Mouse (Mus musculus) thymus, adult 18-20 months (tissue): ENCODE measurements around the gene Bud13.
"Not testable (repeated sequence)": the region's sequence is repeated elsewhere in the genome, so short reads cannot be mapped to it uniquely, and the experiment has no call there.

Experiments used
- DNase-seq, 2 experiments: peaks; one replicate each; pipeline ENCODE4 v3.0.0; 2022; ENCODE audit warnings: mixed read lengths in 2 of 2

Bud13 gene

GRCm38 (mm10) chr9:46309121-46309520 is 26.3 kb downstream of the Bud13 start:
- DNase-seq = no peak

GRCm38 (mm10) chr9:46314507-46314906 is 31.7 kb downstream of the Bud13 start:
- DNase-seq = peak; percentile 35 to 38

- no peak for DNase-seq
Measured at GRCm38 (mm10) chr9:46314921-46315320, 32.1 kb downstream of the Bud13 start.

- no peak for DNase-seq
Measured at GRCm38 (mm10) chr9:46315807-46316365, 33.1 kb downstream of the Bud13 start.

GRCm38 (mm10) chr9:46316388-46316787 is 33.6 kb downstream of the Bud13 start:
- no peak for DNase-seq

GRCm38 (mm10) chr9:46316909-46317308 is 34.1 kb downstream of the Bud13 start:
- DNase-seq = no peak

- DNase-seq = no peak
Measured at GRCm38 (mm10) chr9:46317957-46318356, 35.1 kb downstream of the Bud13 start.

- not testable (repeated sequence) for DNase-seq
Measured at GRCm38 (mm10) chr9:46319886-46320285, 37.1 kb downstream of the Bud13 start, which contains the start of gene 4931429L15Rik. Gene 4931429L15Rik, minus strand, starts transcription at chr9:46319986.

- DNase-seq = no peak
Measured at GRCm38 (mm10) chr9:46320461-46320860, 37.7 kb downstream of the Bud13 start.

GRCm38 (mm10) chr9:46326694-46327405 is 44.0 kb downstream of the Bud13 start:
- no peak for DNase-seq

GRCm38 (mm10) chr9:46327706-46328571 is 45.1 kb downstream of the Bud13 start:
- no peak for DNase-seq

GRCm38 (mm10) chr9:46328572-46329249 is 45.9 kb downstream of the Bud13 start:
- no peak for DNase-seq

- no peak for DNase-seq
Measured at GRCm38 (mm10) chr9:46329250-46329648, 46.4 kb downstream of the Bud13 start.

- DNase-seq = no peak
Measured at GRCm38 (mm10) chr9:46329801-46330585, 47.2 kb downstream of the Bud13 start.

GRCm38 (mm10) chr9:46330586-46330895 is 47.7 kb downstream of the Bud13 start:
- DNase-seq = no peak

GRCm38 (mm10) chr9:46331301-46331700 is 48.5 kb downstream of the Bud13 start:
- DNase-seq = no peak

GRCm38 (mm10) chr9:46334471-46335025 is 51.7 kb downstream of the Bud13 start:
- DNase-seq = no peak

GRCm38 (mm10) chr9:46335461-46335995 is 52.7 kb downstream of the Bud13 start:
- no peak for DNase-seq

- DNase-seq = not testable (repeated sequence)
Measured at GRCm38 (mm10) chr9:46336294-46336693, 53.5 kb downstream of the Bud13 start.

GRCm38 (mm10) chr9:46337331-46337730 is 54.5 kb downstream of the Bud13 start:
- DNase-seq = no peak

GRCm38 (mm10) chr9:46337852-46338291 is 55.1 kb downstream of the Bud13 start:
- no peak for DNase-seq

GRCm38 (mm10) chr9:46338384-46338783 is 55.6 kb downstream of the Bud13 start:
- no peak for DNase-seq
